Mouse (Mus musculus) NIH3T3 (cell line): ENCODE results near the gene Metap1d.

Experiments
- DNase-seq: peaks from one replicate; pipeline ENCODE4 v3.0.0-alpha.2; 2012; ENCODE audit warnings: low read depth

Metap1d gene

DNA sequence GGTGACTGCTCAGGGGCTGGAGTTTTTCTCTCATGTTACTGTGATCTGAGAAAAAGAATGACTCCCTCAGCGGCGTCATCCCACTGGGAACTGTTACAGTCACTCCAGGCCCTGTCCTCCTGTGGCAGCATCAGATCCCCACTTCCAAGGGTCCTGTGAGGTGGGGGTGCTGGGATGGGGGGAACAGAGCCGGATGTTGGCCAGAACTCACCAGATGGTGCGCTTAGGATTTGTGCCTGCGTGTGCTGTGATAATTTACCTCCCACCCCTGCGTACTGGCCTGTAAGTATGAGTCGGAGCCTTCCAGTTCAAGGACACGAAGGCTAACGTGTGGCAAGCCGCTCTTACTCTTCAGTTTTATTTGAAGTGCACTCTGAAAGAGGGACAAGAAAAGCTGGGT, 22.2 kb downstream of the Metap1d start:
- no peak for DNase-seq

DNA sequence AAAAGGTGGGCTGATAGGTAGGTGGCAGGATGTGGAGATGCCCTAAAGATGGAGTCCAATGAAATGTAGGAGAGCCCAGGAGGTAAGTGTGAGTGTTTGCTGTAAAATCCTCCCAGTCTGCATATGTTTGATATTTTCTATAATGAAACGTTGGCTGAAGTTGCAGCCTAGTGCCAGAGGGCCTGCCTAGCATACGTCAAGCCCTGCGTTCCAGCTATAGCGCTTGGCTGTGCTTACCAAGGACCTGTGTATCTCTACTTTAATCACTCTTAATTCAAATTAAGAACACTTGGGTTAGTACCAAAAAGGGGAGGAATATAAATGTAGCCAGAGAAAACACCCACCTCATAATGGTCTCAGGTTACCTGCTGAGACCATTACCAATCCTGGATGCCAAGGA, 22.7 kb downstream of the Metap1d start:
- no peak for DNase-seq

DNA sequence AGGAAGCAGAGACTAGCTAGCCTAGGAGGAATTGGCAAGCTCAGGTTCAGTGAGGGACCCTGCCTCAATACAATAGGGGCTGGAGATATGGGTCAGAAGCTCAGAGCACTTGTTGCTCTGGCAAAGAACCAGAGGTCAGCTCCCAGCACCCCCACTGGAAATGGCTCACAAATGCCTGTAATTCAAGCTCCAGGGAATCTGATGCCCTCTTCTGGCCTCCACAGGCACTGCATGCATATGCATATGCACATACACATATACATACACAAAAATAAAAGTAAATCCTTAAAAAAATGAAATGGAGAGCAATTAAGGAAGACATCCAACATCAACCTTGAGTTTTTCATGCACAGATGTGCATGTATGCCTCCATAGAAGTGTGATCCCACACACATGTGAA, 24.7 kb downstream of the Metap1d start:
- DNase-seq: peak; percentile 16

DNA sequence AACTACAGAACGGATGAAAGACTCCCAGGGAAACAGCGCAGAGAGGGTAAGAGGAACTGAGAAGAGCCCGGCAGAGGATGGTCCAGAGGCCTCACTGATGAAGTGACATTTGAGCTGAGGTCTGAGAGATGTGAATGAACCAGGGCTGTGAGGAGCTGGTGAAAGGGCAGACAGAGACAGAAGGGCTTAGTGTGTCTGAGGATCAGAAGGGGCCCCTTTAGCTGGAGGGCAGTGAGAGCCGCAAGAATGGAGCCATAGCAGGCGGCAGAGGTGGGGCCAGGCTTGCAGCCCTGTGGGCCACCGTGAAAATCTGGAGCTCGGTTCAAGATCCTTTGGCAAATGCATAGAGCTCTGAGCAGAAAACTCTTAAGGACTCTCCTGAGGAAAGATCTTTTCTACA, 26.8 kb downstream of the Metap1d start:
- no peak for DNase-seq

DNA sequence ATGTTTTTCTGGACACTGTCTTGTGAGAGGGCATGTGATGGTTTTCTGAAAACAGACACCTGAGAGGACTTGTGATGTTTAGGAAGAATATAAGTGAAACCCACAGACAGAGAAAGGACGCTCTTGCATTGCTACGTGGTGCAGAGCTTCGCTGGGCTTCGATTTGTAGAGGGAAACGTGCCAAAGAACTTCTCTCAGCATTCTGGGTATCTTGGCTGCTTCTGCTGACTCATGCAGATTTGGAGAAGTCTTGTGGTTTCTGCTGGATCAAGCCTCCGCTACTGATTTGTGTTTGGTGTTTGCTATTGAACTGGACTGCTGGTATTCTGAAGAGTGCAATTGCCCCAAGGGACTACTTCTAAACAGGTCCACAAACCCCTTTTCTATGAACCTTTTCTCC, 28.7 kb downstream of the Metap1d start:
- DNase-seq: peak; percentile 70

DNA sequence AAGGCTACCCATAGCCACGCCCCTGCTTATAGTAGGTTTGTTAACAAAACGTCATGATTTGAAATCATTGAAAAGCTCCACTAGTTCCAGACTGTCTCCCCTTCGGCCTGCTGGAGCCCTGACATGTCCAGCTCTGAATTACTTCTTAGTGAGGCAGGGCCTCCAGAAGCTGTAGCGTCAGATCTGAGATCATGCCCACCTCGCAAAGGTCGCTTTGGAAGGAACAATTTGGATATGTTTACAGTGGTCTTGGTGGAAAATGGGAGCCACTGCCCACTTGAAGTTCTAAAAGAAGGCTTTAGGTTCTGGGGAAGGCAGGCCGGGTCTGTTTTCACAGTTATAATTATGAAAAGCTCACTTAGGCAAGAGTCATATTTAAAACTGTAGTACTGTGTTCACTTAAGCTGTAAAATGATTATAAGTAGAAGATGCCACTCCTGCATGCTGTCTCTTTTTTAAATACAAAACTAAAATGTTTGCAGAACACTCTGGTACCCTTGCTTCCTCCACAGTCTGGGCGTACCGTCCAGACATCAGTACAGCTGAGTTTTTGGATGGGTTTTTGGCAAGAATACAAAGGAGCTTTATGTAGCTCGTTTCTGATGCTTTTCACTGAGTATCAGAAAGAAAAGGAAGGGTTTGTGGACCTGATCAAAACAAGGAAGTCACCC, 30.1 kb downstream of the Metap1d start:
- DNase-seq: no peak

DNA sequence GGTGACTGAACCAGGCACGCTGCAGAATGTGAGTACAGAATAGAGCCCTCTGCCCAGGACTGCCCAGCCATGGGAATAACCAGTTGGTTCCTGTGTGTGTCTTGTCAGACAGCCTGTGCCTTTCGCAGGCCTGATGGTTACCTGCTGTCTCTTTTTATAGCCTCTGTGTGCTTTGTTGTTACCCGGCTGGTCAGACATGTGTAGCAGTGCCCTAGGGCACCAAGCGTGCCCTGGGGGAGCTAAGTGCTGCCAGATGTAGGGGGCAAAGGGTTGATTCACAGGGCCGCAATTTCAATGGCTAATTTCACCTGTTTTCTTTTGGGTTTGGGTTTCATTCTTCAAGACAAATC, 30.6 kb downstream of the Metap1d start:
- DNase-seq: no peak

DNA sequence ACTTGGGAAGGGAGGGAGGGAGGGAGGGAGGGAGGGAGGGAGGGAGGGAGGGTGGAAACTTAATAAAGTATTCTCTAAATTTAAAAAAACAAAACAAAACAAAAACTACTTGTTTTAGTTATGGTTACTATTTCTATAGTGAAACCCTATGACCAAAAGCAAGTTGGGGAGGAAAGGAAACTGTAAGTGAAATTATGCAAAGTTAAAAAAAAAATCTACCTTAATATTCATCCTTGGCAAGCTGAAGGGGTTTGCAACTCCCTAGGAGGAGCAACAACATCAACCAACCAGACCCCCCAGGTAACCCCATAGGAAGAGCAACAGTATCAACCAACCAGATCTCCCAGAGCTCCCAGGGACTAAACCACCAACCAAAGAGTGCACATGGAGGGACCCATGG, 38.2 kb downstream of the Metap1d start:
- no peak for DNase-seq

DNA sequence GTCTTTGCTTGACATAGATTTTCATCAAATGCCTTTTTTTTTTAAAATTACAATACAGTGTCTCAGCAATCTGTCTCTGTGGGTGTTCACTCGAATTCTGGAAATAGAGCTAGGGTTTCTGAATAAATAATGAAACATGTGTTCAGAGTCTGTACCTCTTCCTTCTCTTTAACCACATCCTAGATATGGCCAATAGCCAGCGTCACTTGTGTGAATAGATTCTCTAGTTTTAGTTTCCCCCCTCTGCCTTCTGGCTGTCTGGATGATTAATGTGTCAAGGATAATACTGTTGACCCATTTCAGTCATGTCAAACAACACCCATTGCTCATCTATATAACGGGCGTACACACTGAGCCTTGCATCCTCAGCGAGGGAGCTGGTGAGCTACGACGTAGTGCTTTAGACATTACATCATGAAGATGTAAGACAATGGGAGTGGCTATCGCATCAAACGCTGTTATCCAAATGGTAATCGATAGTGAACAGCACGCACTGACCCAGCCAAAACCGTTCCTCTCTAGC, 40.1 kb downstream of the Metap1d start:
- no peak for DNase-seq

DNA sequence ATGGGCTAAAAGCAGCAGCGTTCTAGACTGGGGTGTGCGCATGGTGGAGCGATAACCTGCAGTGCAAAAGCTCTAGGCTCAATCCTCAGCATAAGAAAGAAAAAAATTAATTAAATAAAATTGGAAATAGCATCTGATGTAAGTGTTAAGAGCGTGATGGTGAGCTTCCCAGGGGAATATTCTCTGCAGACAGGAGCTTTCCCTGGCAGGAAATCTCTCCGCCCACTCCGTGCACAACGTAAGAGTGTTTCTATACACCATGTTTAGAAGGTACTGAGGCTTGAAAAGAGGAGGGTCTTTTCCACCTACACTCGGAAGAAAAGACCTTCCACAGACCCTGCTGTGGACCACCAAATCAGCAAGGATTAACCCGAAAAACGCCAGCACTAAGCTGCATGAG, 41.4 kb downstream of the Metap1d start:
- no peak for DNase-seq

DNA sequence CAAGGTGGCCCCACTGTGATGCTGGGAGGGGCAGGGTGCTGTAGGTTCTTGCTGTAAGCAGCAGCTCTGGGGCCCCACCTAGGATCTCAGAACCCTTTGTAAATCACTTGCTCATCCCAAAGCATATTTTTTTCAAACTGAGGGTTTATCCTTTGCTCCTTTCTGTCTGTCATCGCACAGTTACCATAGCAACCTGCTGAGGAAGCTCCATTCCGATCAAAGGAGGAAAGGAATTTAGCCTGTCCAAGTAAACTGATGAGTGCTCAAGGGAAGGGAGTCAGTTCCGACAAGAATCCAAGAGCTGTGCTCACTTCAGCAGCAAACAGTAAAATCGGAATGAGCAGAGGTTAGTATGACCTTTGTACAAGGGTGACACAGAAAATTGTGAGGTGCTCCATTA, 41.9 kb downstream of the Metap1d start:
- DNase-seq: no peak

DNA sequence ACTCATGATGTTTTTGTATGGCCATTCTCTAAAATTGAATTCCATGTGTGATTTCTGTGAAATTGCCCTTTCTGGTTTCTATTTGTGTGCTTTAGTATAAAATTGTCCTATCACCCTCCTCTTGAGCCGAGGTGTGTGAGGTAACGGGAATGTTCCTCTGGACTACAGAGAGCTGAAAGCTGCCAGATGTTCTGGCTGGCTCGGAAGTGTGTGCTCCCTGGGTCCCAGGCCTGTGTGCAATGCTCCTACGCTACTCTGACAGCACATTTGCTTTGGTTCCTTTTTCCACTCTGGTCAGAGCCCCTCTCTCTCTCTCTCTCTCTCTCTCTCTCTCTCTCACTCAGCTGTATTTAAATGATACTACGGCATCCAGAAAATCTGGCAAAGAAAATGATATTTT, 44.1 kb downstream of the Metap1d start:
- DNase-seq: no peak

DNA sequence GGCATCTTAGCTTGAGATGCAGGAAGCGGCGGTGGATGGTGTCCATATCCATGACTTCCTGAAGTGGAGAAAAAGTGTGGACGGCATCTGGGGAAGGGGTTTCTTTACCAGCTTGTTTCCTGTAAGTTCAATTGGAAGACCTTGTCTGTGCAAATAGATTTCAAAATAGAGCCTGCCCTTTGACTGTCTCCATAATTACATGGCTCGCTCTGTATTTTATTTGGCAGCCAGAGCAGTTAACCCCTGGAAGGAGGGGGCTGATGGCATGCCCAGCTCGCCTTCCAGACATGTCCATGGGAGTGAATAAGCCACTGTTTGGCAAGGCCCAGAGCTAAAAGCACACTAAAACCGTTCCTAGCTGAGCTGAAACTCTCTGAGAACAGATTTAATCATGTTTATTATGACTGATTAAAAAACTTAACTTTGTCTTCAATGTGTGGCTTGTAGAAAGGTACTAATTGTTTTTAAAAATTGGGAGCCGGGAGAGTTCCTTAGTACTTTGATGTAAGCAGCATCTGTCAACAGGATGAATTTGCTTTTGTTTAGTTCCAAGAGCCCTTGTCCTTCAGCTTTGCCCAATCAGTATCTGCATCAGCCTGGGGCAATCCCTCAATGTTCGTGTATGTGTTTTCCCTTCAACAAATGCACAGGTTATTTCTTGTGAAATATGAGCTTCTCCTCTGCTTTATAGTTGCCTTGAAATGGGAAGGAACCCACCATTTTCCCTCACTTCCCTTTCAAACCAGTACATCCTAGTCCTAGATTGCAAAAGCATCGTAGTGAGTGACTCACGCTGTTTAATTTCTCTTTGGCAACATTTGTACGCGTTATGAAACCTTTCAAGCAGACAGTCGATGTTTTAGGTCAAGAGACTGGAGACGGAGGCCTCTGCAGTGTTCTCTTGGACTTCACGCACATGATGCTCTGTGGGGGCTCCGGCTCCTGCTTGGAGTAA, 46.5 kb downstream of the Metap1d start:
- DNase-seq: peak; percentile 91

DNA sequence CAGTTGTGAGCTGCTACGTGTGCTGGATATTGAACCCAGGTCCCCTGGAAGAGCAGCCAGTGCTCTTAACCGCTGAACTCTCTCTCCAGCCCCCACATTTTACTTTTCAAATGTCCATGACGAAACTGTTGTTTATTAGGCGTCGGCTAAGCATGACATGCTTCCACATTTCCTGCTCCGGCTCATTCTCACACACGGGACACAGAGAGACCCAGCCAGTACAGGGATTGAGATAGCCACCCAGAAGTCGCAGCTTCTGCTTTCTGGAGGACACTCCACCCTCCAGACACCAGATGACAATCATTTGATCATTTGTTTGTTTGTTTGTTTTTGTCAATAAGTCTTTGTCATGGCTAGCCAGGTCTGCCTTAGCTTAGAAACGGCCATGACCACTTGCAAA, 51.8 kb downstream of the Metap1d start:
- DNase-seq: no peak

DNA sequence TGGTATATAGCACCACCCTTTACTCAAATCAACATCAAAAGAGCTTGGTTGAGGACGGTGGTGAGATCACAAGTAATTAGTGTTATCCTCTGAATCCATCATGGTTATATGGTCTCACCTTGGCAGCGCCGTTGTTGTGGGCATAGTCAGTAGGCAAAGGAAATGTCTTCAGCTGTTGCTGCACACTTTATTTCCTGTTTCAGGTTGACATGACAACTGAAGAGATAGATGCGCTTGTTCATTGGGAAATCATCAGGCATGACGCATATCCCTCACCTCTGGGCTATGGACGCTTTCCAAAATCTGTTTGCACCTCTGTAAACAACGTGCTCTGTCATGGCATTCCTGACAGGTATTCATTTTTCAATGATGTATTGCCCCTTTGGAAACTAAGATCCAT, 58.1 kb downstream of the Metap1d start:
- DNase-seq: no peak

DNA sequence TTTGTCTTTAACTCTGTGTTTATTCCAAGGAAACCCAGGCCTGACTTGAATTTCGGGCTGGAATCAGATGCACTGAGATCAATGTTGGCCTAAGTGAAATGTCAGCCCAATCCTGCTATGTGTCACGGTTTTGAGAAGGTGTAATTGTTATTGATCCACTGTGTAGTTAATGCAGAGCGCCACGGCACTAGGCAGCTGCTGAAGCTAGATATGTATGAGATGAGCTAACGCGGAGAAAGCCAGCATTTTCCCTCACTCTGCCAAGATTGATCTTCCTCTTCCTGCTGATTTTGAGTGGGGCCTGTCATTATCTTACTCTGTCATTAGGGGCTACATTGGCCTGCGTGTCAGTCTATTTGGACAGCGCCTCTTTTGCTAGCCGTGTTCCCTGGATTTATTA, 59.2 kb downstream of the Metap1d start:
- DNase-seq: no peak

DNA sequence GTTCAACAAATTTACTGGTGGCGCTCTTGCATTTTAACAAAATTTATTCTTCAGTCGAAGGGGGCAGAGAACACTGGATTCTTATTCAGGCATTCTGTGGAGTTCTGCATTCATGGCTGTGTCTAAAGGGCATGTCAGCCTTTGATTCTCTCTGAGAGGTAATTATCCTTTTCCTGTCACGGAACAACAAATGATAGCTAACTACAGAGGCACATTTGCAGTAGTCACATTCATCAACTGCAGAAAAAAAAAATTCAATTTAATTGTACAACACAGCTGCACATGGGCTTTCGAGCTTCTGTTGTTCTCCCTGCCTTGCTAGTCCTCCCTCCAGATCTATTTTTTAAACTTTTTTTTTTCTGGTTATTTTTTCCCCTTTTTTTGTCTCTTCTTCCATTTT, 63.9 kb downstream of the Metap1d start:
- no peak for DNase-seq

DNA sequence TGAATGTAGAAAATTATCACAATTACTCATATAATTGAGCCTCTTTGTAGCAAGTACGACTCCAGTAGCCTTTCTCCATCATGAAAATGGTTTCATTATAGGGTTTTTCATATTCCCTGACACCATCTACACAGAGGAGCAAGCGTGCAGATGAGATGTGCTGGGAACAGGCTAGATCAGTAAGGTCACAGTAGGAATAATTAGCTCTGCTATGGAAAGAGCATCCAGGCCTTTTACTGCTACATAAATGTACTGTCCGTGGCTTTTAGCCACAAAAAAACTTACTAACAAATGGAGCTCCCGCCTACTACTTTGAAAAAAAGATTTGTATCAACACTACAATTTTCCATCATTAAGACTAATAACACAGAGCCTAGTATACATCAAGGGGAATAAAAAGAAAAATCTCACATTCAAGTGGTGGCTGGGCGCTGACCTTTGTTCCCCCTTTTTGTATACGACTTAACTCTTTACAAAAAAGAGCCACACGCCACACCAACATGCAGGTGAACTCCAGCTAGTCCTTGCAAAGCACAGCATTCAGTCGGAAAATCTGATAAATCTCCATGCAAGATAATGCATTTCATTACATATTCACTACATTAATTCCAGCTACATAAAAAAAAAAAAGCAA, 64.5 kb downstream of the Metap1d start:
- no peak for DNase-seq

DNA sequence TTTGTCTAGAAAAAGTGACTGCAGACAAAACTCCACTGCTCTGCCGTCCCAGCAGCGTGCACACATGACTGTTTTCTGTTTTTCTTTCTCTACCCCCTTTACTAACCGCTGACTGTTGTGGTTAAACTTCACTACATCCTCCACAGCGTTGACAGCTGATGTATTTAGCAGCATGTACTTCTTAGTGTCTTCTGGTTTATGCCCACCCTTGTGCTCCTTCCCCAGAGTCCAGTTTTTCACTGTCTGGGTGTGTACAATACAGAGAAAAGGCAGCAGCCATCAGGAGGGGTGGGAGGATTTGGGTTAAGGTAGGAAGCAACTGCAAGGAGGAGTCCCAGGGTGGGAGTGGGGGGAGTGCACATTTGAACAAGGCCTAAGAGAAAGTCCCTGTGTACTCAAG, 69.8 kb downstream of the Metap1d start:
- DNase-seq: no peak

DNA sequence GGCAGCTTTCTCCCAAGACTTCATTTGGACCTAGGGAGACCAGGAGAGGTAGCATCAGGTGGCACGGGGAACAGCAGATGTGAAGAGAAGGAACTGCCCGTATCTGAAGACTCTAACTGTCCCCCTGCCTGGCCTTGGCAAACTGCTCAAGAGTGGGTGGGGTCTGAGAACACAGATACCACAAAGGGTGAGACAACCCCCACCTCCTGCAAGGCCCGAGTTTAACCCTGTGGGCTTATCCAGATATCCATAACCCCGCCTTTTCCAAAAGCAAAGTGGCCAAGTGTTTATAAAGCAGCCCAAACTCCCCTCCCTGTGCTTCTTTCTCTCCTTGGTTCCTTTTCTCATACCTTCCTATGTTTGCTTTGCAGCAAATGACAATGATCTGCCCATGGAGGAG, 70.4 kb downstream of the Metap1d start:
- DNase-seq: no peak

DNA sequence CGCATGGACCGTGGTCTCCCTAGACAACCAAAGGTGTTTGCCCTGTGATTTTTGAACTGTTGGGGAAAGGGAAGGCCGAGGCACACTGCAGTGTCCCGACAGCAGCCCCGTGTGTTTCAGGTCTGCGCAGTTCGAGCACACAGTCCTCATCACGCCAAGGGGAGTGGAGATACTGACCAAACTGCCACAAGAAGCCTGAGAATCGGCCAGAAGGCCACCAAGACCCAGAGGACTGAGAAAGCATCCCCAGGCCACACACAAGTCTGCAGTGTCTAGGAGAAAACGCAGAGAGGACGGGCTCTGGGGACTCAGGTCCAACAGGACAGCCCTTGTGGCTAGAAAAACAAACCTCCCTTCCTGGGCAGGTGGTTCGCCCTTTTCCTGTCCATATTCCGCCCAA, 71.7 kb downstream of the Metap1d start:
- DNase-seq: no peak

DNA sequence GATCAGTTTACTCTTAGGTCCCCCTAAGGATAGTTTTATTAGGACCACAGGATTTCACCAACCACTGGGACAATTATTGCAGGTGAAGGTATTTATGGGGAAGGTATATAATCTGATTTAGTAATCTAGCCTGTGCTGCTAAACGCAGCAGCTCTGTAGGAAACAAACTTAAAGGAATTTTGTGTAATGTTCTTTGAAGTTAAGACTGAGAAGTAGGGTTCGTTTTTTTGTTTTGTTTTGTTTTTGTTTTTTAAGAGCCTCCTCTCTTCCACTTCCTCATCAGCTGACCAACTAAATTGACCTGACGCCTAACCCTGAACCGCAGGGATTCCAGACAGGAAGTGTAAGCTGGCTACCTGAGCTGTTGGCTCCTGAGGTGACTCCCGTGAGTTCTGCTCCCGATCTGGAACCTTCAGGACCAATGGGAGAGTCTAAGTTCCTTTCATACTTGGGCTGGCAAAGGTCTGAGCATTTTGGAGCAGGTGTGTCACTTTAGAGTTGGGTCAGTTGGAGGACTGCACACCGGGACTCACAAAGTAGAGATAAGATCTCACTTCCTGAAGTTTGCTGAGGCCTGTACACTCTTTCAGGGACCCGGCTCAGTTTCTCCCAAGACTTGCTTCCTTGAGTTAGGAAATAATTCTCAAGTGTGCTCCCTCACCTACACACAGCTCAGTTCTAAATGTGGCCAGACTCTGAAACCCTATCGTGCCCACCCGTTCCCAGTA, 73.7 kb downstream of the Metap1d start:
- no peak for DNase-seq
